Mouse (Mus musculus) ZHBTc4 (cell line): ENCODE measurements around the gene Theg.

Source experiments
- DNase-seq: peaks from one replicate; pipeline ENCODE4 v3.0.0-alpha.2; 2011; ENCODE audit warnings: low read depth, low spot score

Theg gene

GRCm38 (mm10) chr10:79556951-79557350 is 30.2 kb downstream of the Theg start:
- no peak for DNase-seq

GRCm38 (mm10) chr10:79555238-79555724 is 31.9 kb downstream of the Theg start:
- DNase-seq: no peak

- DNase-seq: peak; percentile 94
These were observed 32.5 kb downstream of the Theg start, which contains the start of gene Mier2 for GRCm38 (mm10) chr10:79554330-79555237. Gene Mier2, minus strand, starts transcription at chr10:79555199.

- DNase-seq: peak; percentile 30
These were observed 33.4 kb downstream of the Theg start for GRCm38 (mm10) chr10:79553691-79554090.

GRCm38 (mm10) chr10:79553176-79553575 is 34.0 kb downstream of the Theg start:
- DNase-seq: no peak

- no peak for DNase-seq
These were observed 34.6 kb downstream of the Theg start for GRCm38 (mm10) chr10:79552531-79552930.

- no peak for DNase-seq
These were observed 36.8 kb downstream of the Theg start for GRCm38 (mm10) chr10:79550366-79550765.

- no peak for DNase-seq
These were observed 38.0 kb downstream of the Theg start for GRCm38 (mm10) chr10:79548971-79549723.

- DNase-seq: no peak
These were observed 38.6 kb downstream of the Theg start for GRCm38 (mm10) chr10:79548546-79548945.

- no peak for DNase-seq
These were observed 39.9 kb downstream of the Theg start for GRCm38 (mm10) chr10:79547148-79547675.

GRCm38 (mm10) chr10:79546483-79546882 is 40.6 kb downstream of the Theg start:
- no peak for DNase-seq

- DNase-seq: no peak
These were observed 41.2 kb downstream of the Theg start for GRCm38 (mm10) chr10:79545891-79546290.

- no peak for DNase-seq
These were observed 42.5 kb downstream of the Theg start for GRCm38 (mm10) chr10:79544631-79545030.

- DNase-seq: no peak
These were observed 43.1 kb downstream of the Theg start for GRCm38 (mm10) chr10:79543884-79544597.

GRCm38 (mm10) chr10:79542171-79542570 is 45.0 kb downstream of the Theg start:
- no peak for DNase-seq

- DNase-seq: no peak
These were observed 45.6 kb downstream of the Theg start for GRCm38 (mm10) chr10:79541522-79541921.

- no peak for DNase-seq
These were observed 46.4 kb downstream of the Theg start for GRCm38 (mm10) chr10:79540746-79541145.

GRCm38 (mm10) chr10:79539701-79540495 is 47.2 kb downstream of the Theg start:
- DNase-seq: no peak

GRCm38 (mm10) chr10:79538873-79539272 is 48.3 kb downstream of the Theg start:
- DNase-seq: no peak

GRCm38 (mm10) chr10:79538323-79538722 is 48.8 kb downstream of the Theg start:
- no peak for DNase-seq

GRCm38 (mm10) chr10:79537781-79538180 is 49.4 kb downstream of the Theg start:
- no peak for DNase-seq
